Mouse (Mus musculus) induced T-regulatory cell, adult 2 months (primary cell): ENCODE measurements around the gene Sfxn1.

Source experiments
- DNase-seq: peaks from one replicate; pipeline ENCODE4 v3.0.0-alpha.2; 2012; ENCODE audit warnings: low read depth

Gene Sfxn1

GRCm38 (mm10) chr13:54077470-54078174 is 6.0 kb downstream of the Sfxn1 start:
- no peak for DNase-seq

GRCm38 (mm10) chr13:54079782-54080759 is 8.4 kb downstream of the Sfxn1 start:
- DNase-seq: peak; percentile 27

GRCm38 (mm10) chr13:54080785-54081184 is 9.1 kb downstream of the Sfxn1 start:
- DNase-seq: no peak

GRCm38 (mm10) chr13:54082946-54083345 is 11.3 kb downstream of the Sfxn1 start:
- no peak for DNase-seq

- DNase-seq: no peak
These were observed 12.5 kb downstream of the Sfxn1 start for GRCm38 (mm10) chr13:54084178-54084577.

- no peak for DNase-seq
These were observed 13.2 kb downstream of the Sfxn1 start for GRCm38 (mm10) chr13:54084826-54085225.

- DNase-seq: no peak
These were observed 13.6 kb downstream of the Sfxn1 start for GRCm38 (mm10) chr13:54085266-54085665.

- DNase-seq: no peak
These were observed 20.1 kb downstream of the Sfxn1 start for GRCm38 (mm10) chr13:54091719-54092118.

GRCm38 (mm10) chr13:54094349-54094748 is 22.7 kb downstream of the Sfxn1 start:
- no peak for DNase-seq

GRCm38 (mm10) chr13:54094963-54095362 is 23.3 kb downstream of the Sfxn1 start:
- DNase-seq: no peak

GRCm38 (mm10) chr13:54095721-54096120 is 24.1 kb downstream of the Sfxn1 start:
- no peak for DNase-seq

GRCm38 (mm10) chr13:54097227-54097626 is 25.6 kb downstream of the Sfxn1 start:
- no peak for DNase-seq

GRCm38 (mm10) chr13:54097797-54098196 is 26.1 kb downstream of the Sfxn1 start:
- DNase-seq: no peak

- DNase-seq: no peak
These were observed 29.6 kb downstream of the Sfxn1 start for GRCm38 (mm10) chr13:54101031-54101820.

GRCm38 (mm10) chr13:54102061-54102460 is 30.4 kb downstream of the Sfxn1 start:
- DNase-seq: no peak

GRCm38 (mm10) chr13:54103271-54103670 is 31.6 kb downstream of the Sfxn1 start:
- DNase-seq: no peak

- no peak for DNase-seq
These were observed 32.2 kb downstream of the Sfxn1 start for GRCm38 (mm10) chr13:54103866-54104265.

- peak; percentile 68 for DNase-seq
These were observed 42.3 kb downstream of the Sfxn1 start for GRCm38 (mm10) chr13:54113819-54114550.

- no peak for DNase-seq
These were observed 43.3 kb downstream of the Sfxn1 start for GRCm38 (mm10) chr13:54114931-54115330.

- no peak for DNase-seq
These were observed 44.1 kb downstream of the Sfxn1 start for GRCm38 (mm10) chr13:54115779-54116178.

- DNase-seq: no peak
These were observed 46.7 kb downstream of the Sfxn1 start for GRCm38 (mm10) chr13:54118355-54118754.
